Mouse (Mus musculus) thymus, adult 2 months (tissue): ENCODE measurements around the gene AU021092.

Source experiments
- CTCF ChIP-seq: fragments of 200-500 bp; IDR thresholded peaks from 2 replicates; pipeline ENCODE4 v1.5.1; 2012; ENCODE audit warnings: mild to moderate bottlenecking, control low read depth, low read length, moderate library complexity, borderline replicate concordance; ENCODE audit not compliant: control insufficient read depth, poor library complexity, insufficient read depth; ENCODE audit errors: extremely low read depth
- POLR2A ChIP-seq: fragments of 200-500 bp; IDR thresholded peaks from 2 replicates; pipeline ENCODE4 v1.6.1; 2012; ENCODE audit warnings: mild to moderate bottlenecking, low read length, control low read depth, moderate library complexity; ENCODE audit not compliant: control insufficient read depth, poor library complexity, insufficient read depth; ENCODE audit errors: extremely low read depth

DNA sequence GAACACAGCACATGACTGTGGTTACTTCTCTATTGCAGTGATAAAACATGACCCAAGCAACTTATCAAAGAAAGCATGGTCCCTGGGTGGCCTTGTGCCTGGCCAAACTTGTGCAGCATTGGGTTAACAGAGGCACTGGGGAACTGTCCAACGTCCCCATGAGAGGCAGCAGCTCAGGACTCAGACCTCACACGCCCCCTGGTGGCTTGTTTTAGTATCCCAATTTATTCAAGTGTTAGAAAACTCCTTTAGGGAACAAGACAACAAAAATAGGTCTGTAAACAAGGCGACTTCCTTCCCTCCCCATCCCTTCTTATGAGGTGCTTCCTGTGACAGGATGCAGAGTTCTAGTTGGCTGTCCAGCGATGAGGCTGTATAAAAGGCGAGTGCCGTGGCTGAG lies 27.0 kb downstream of the AU021092 start:
- TF ChIP-seq POLR2A (no peak), CTCF (peak; percentile 62; the same call in 1 of the 2 replicates)
